Mouse (Mus musculus): Measurements from ENCODE around the gene Ecm1.

DNA sequence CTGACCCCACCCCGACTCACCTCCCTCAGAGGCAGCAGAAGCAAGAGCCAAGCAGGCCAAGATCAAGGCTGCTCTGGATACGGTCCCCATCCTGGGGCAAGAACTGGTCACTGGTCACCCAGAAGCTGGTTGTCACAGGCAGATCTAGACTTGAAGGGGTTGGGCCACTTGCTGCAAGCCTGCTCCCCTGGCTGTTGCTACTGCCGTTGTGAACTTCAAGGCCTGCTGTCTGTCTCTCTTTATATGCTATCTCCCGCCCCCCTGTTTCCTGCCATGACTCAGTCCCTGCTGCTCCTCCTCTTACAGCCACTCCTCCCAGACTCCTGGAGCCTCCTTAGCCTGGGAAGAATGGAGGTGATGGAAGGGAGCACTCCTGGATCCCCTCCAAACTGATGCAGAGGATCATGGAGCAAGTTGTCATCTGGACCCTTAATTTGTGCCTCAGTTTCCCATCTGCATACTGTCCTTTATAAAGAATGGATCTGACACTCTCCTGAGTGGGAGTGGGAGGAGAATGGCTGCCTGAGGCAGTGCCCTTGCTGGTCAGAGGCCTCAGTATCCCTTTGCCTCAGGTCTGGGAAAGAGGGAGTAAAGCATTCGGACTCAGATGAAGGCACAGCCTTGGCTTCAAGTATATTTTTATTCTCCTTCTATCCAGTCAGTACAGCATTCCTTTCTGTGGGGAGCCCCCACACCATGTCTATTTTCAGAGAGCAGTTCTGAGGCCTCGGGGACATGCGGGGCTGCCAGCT lies at the start of gene Ecm1:
- TF ChIP-seq CTCF (conservative IDR thresholded peaks at IDR 0.05; ENCODE audit: low read length) (no peak), POU5F1 (IDR thresholded peaks at IDR 0.05; ENCODE audit: borderline replicate concordance, low read length) (no peak)

Data from E14TG2a.4 (cell line).